Mouse (Mus musculus): ENCODE measurements around the gene Slc8b1. TPM values are rescaled to one million over a fixed set of nuclear protein-coding genes. Genes with fewer than 3 reads are reported as not detected.

Slc8b1 gene
- polyA plus RNA-seq (2015; fragmentation: Nextera tagmentation; extraction: Ambion mirVana) = 5.0 and 5.9 TPM in 2 replicates

- ATAC-seq (ENCODE audit: insufficient number of reproducible peaks, insufficient read depth, low FRiP score, low TSS enrichment, low read depth) = peak; percentile 73
- H3K27me3 ChIP-seq = peaks cover 4% of the 10 kb centered on the region; the same call in 1 of the 2 replicates
- no peaks in the 10 kb centered on the region for H3K9me3 ChIP-seq
- WGBS = 0% methylated on average over 36 of the region's 36 CpGs
- H3K9ac ChIP-seq = peak within 1 kb of the TSS; percentile 65
- H3K36me3 ChIP-seq = no peaks in the 10 kb centered on the region
- H3K4me2 ChIP-seq = peak within 1 kb of the TSS; percentile 78
- no peak within 1 kb of the TSS for H3K27ac ChIP-seq
- H3K4me3 ChIP-seq = peak within 1 kb of the TSS; percentile 56
- peaks cover 43% of the 10 kb centered on the region for H3K4me1 ChIP-seq
These were observed at the start of gene Slc8b1 for GRCm38 (mm10) chr5:120510982-120511642. Slc8b1 (plus strand) TSS chr5:120511168.

- no peak overlapping the region for H3K27ac ChIP-seq
- no peak overlapping the region for H3K4me3 ChIP-seq
- peaks cover 21% of the 10 kb centered on the region for H3K27me3 ChIP-seq
- H3K9ac ChIP-seq = no peak overlapping the region
- no peak for ATAC-seq (ENCODE audit: insufficient number of reproducible peaks, insufficient read depth, low FRiP score, low TSS enrichment, low read depth)
- peaks cover 3% of the 10 kb centered on the region; the same call in 1 of the 2 replicates for H3K9me3 ChIP-seq
- no peaks in the 10 kb centered on the region for H3K4me1 ChIP-seq
- no peaks in the 10 kb centered on the region for H3K36me3 ChIP-seq
- 70% methylated on average over 15 of the region's 15 CpGs for WGBS
- no peak overlapping the region for H3K4me2 ChIP-seq
These were observed 49.1 kb upstream of the Slc8b1 start for GRCm38 (mm10) chr5:120461902-120462301.

- ATAC-seq (ENCODE audit: insufficient number of reproducible peaks, insufficient read depth, low FRiP score, low TSS enrichment, low read depth) = no peak
- Histone ChIP-seq H3K9me3 (peaks cover 3% of the 10 kb centered on the region; the same call in 1 of the 2 replicates), H3K4me3 (no peak overlapping the region), H3K9ac (no peak overlapping the region), H3K27me3 (peaks cover 21% of the 10 kb centered on the region), H3K4me1 (no peaks in the 10 kb centered on the region), H3K36me3 (no peaks in the 10 kb centered on the region), H3K27ac (no peak overlapping the region), H3K4me2 (no peak overlapping the region)
- WGBS = 71% methylated on average over 4 of the region's 4 CpGs
These were observed 46.6 kb upstream of the Slc8b1 start for GRCm38 (mm10) chr5:120464321-120464720.

DNA sequence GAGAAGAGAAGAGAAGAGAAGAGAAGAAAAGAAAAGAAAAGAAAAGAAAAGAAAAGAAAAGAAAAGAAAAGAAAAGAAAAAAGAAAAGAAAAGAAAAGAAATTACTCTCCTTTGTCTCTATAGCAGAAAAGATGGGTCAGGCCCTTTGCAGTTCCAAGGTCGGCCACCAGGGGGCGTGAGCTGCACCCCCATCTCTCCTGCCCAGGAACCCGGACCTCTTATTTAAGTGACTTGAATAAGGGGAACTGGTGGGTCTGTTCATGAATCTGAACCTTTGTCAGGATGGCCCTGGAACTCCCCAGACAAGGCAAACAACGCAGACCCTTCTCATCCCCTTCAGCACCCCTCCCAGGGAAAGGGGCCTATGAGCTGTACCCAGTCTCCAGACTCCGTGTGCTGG lies 45.9 kb upstream of the Slc8b1 start:
- Histone ChIP-seq H3K27me3 (peaks cover 21% of the 10 kb centered on the region), H3K9me3 (peaks cover 3% of the 10 kb centered on the region; the same call in 1 of the 2 replicates), H3K9ac (no peak overlapping the region), H3K36me3 (no peaks in the 10 kb centered on the region), H3K4me3 (no peak overlapping the region), H3K4me2 (no peak overlapping the region), H3K4me1 (no peaks in the 10 kb centered on the region), H3K27ac (no peak overlapping the region)
- no peak for ATAC-seq (ENCODE audit: insufficient number of reproducible peaks, insufficient read depth, low FRiP score, low TSS enrichment, low read depth)
- WGBS = 45% methylated on average over 5 of the region's 5 CpGs

- Histone ChIP-seq H3K9ac (no peak overlapping the region), H3K4me3 (no peak overlapping the region), H3K27ac (no peak overlapping the region), H3K4me2 (no peak overlapping the region), H3K9me3 (peaks cover 3% of the 10 kb centered on the region; the same call in 1 of the 2 replicates), H3K36me3 (no peaks in the 10 kb centered on the region), H3K27me3 (peaks cover 21% of the 10 kb centered on the region), H3K4me1 (no peaks in the 10 kb centered on the region)
- WGBS = 85% methylated on average over 6 of the region's 6 CpGs
- no peak for ATAC-seq (ENCODE audit: insufficient number of reproducible peaks, insufficient read depth, low FRiP score, low TSS enrichment, low read depth)
These were observed 45.1 kb upstream of the Slc8b1 start for GRCm38 (mm10) chr5:120465860-120466259.

DNA sequence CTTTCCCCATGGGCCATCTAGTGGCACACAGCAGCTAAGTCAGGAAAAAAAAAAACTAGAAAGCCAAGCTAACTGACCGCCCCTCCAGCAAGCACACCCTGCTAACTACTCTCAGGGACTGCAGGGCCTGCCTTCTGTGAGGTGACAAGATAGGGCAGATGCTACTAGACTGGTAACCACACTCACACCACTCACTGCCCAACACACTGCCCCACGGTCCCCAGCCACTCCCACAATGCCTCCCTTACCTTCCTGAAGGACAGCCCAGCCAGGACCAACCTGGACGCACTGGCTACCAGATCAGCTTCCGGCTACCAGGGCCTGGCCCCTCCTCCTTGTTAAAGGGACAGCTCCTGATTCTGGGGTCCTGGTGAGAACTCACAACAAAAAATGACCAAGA lies 43.9 kb upstream of the Slc8b1 start:
- no peak overlapping the region for H3K27ac ChIP-seq
- peaks cover 16% of the 10 kb centered on the region for H3K27me3 ChIP-seq
- no peak overlapping the region for H3K9ac ChIP-seq
- no peak for ATAC-seq (ENCODE audit: insufficient number of reproducible peaks, insufficient read depth, low FRiP score, low TSS enrichment, low read depth)
- peaks cover 3% of the 10 kb centered on the region; the same call in 1 of the 2 replicates for H3K9me3 ChIP-seq
- H3K4me1 ChIP-seq = no peaks in the 10 kb centered on the region
- no peaks in the 10 kb centered on the region for H3K36me3 ChIP-seq
- no peak overlapping the region for H3K4me3 ChIP-seq
- 6% methylated on average over 4 of the region's 4 CpGs for WGBS
- H3K4me2 ChIP-seq = no peak overlapping the region

DNA sequence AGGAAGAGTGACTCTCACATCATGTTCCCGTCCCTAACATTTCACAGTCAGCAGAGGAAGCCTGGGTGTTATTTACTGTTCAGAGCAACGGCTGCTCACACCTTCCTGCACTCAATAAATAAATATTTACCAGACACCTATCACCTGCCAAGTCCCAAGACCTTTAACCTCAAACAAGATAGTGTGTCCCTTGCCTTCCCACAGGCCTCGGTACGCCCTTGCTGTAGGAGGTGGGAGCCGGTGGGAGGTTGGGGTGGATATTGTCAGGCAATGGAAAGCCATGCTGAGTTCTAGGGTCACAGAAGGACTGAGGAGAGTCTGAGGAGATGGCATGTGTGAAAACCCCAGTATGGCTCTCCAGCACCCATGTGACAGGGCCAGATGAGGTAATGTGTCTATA lies 42.6 kb upstream of the Slc8b1 start:
- Histone ChIP-seq H3K4me3 (no peak overlapping the region), H3K4me2 (no peak overlapping the region), H3K9ac (no peak overlapping the region), H3K36me3 (no peaks in the 10 kb centered on the region), H3K4me1 (no peaks in the 10 kb centered on the region), H3K9me3 (peaks cover 3% of the 10 kb centered on the region; the same call in 1 of the 2 replicates), H3K27me3 (peaks cover 6% of the 10 kb centered on the region; the same call in 1 of the 2 replicates), H3K27ac (no peak overlapping the region)
- 85% methylated on average over 5 of the region's 5 CpGs for WGBS
- ATAC-seq (ENCODE audit: insufficient number of reproducible peaks, insufficient read depth, low FRiP score, low TSS enrichment, low read depth) = no peak

GRCm38 (mm10) chr5:120468830-120469229 lies 42.1 kb upstream of the Slc8b1 start:
- no peak overlapping the region for H3K9ac ChIP-seq
- no peak overlapping the region for H3K4me3 ChIP-seq
- H3K9me3 ChIP-seq = peaks cover 3% of the 10 kb centered on the region; the same call in 1 of the 2 replicates
- no peaks in the 10 kb centered on the region for H3K36me3 ChIP-seq
- no peak overlapping the region for H3K27ac ChIP-seq
- no peaks in the 10 kb centered on the region for H3K4me1 ChIP-seq
- 84% methylated on average over 6 of the region's 6 CpGs for WGBS
- no peak overlapping the region for H3K4me2 ChIP-seq
- H3K27me3 ChIP-seq = peaks cover 3% of the 10 kb centered on the region; the same call in 1 of the 2 replicates
- ATAC-seq (ENCODE audit: insufficient number of reproducible peaks, insufficient read depth, low FRiP score, low TSS enrichment, low read depth) = no peak

GRCm38 (mm10) chr5:120471538-120471937 lies 39.4 kb upstream of the Slc8b1 start:
- WGBS = 50% methylated on average over 4 of the region's 4 CpGs
- no peaks in the 10 kb centered on the region for H3K36me3 ChIP-seq

GRCm38 (mm10) chr5:120472770-120473169 lies 38.2 kb upstream of the Slc8b1 start, which contains the start of gene Sdsl:
Sdsl (minus strand) TSS chr5:120472810.
- Histone ChIP-seq H3K27me3 (peaks cover 11% of the 10 kb centered on the region; the same call in 1 of the 2 replicates), H3K4me1 (no peaks in the 10 kb centered on the region), H3K27ac (no peak within 1 kb of the TSS), H3K4me2 (no peak within 1 kb of the TSS), H3K9ac (no peak within 1 kb of the TSS), H3K36me3 (no peaks in the 10 kb centered on the region), H3K4me3 (no peak within 1 kb of the TSS), H3K9me3 (no peaks in the 10 kb centered on the region)
- 73% methylated on average over 8 of the region's 8 CpGs for WGBS
- ATAC-seq (ENCODE audit: insufficient number of reproducible peaks, insufficient read depth, low FRiP score, low TSS enrichment, low read depth) = no peak

More at GRCm38 (mm10) chr5:120471538-120471937, 39.4 kb upstream of the Slc8b1 start:
- H3K9ac ChIP-seq = no peak overlapping the region
- H3K4me2 ChIP-seq = no peak overlapping the region
- no peak for ATAC-seq (ENCODE audit: insufficient number of reproducible peaks, insufficient read depth, low FRiP score, low TSS enrichment, low read depth)
- H3K9me3 ChIP-seq = no peaks in the 10 kb centered on the region
- H3K27me3 ChIP-seq = peaks cover 2% of the 10 kb centered on the region; the same call in 1 of the 2 replicates
- no peak overlapping the region for H3K4me3 ChIP-seq
- no peak overlapping the region for H3K27ac ChIP-seq
- H3K4me1 ChIP-seq = no peaks in the 10 kb centered on the region

DNA sequence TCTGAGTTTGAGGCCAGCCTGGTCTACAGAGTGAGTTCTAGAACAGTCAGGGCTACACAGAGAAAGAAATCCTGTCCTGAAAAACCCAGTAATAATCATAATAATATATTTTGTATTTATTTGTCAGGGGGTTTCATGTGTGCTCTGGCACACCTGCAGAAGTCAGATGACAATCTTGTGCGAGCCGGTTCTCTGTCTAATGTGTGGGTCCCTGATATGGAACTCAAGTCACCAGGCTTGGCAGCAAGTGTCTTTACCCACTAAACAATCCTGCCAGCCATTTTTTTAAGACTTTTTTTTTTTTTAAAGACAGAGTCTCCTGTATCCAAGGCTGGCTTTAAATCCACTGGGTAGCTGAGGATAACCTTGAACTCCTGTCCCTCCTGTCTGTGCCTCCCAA lies 37.6 kb upstream of the Slc8b1 start:
- Histone ChIP-seq H3K9ac (no peak overlapping the region), H3K27ac (no peak overlapping the region), H3K4me2 (no peak overlapping the region), H3K4me1 (no peaks in the 10 kb centered on the region), H3K27me3 (peaks cover 11% of the 10 kb centered on the region; the same call in 1 of the 2 replicates), H3K9me3 (no peaks in the 10 kb centered on the region), H3K4me3 (no peak overlapping the region), H3K36me3 (no peaks in the 10 kb centered on the region)
- ATAC-seq (ENCODE audit: insufficient number of reproducible peaks, insufficient read depth, low FRiP score, low TSS enrichment, low read depth) = no peak
- 91% methylated on average over 2 of the region's 2 CpGs for WGBS

DNA sequence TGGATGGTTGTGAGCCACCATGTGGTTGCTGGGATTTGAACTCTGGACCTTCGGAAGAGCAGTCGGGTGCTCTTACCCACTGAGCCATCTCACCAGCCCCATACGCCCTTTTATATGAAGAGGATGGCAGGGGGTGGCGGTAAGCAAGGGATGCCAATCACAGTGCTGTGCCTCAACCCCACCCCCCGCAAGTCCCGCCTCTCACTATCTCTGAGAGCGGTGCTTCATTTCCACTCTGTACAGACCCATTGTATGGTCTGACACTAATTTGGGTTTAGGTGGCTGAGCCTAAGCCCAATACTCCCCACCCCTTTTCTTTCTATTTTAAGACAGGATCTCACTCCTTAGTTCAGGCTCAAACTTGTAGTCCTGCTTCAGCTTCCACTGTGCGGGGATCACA lies 35.1 kb upstream of the Slc8b1 start:
- Histone ChIP-seq H3K27me3 (peaks cover 11% of the 10 kb centered on the region; the same call in 1 of the 2 replicates), H3K36me3 (no peaks in the 10 kb centered on the region), H3K4me3 (no peak overlapping the region), H3K27ac (no peak overlapping the region), H3K4me1 (no peaks in the 10 kb centered on the region), H3K9me3 (no peaks in the 10 kb centered on the region), H3K9ac (no peak overlapping the region), H3K4me2 (no peak overlapping the region)
- ATAC-seq (ENCODE audit: insufficient number of reproducible peaks, insufficient read depth, low FRiP score, low TSS enrichment, low read depth) = no peak
- WGBS = 46% methylated on average over 8 of the region's 8 CpGs
